Mouse (Mus musculus) right cerebral cortex, postnatal 10 days (tissue): ENCODE data around the gene Rhou.

Experiments used
- DNase-seq, 2 experiments: peaks; one replicate each; pipeline ENCODE4 v3.0.0; 2021; ENCODE audit warnings: low spot score in 2 of 2

Gene Rhou

GRCm38 (mm10) chr8:123649483-123649882 lies 4.2 kb upstream of the Rhou start:
- no peak for DNase-seq

- DNase-seq, result no peak
Observed at GRCm38 (mm10) chr8:123651390-123652098, 2.2 kb upstream of the Rhou start.

GRCm38 (mm10) chr8:123652641-123653040 lies 1.1 kb upstream of the Rhou start:
- DNase-seq, result no peak

DNA sequence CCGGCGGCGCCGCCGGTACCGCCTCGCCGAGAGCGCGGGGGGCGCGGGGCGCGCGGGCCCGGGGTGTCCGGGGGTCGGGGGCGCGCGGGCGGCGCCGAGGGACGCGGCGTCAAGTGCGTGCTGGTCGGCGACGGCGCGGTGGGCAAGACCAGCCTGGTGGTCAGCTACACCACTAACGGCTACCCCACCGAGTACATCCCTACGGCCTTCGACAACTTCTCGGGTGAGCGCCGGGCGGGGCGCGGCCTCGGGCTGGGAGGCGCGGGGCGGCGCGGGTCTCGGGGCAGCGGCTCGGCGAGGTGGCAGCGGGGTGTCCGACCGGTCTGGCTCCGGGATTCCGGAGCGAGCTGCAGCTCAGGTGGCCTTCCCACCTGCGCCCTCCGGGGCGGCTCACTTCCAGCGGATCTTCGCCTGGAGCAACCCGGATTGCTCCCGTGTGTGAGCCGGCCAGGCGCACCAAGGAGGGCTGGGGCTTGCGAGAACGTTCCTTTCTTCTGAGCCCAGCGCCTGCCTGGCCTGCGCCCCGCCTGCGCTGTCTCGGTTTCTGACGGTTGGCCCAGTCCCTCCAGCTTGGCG lies 353 bp downstream of the Rhou start:
- peak; percentile 60 to 71 for DNase-seq

- DNase-seq, result no peak
Observed at GRCm38 (mm10) chr8:123654763-123655162, 1.0 kb downstream of the Rhou start.

DNA sequence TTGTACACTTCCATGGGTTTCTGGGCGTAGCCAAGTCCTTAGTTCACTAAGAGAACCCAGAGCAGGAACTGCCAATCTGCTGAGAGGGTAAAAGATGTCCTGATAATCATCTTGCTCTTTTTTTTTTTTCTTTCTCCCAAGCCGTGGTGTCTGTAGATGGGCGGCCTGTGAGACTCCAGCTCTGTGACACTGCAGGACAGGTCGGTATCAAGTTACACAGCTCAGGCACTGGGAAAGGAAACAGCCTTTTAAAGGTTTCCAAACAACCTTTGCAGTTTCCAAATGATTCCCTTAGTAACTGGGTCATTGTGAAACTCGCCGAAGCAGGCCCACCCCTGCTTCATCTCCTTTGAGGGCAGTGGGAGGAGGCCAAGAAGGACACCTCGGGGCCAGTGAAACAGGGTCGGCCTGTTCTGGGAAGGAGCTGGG lies 1.6 kb downstream of the Rhou start:
- DNase-seq, result no peak

DNA sequence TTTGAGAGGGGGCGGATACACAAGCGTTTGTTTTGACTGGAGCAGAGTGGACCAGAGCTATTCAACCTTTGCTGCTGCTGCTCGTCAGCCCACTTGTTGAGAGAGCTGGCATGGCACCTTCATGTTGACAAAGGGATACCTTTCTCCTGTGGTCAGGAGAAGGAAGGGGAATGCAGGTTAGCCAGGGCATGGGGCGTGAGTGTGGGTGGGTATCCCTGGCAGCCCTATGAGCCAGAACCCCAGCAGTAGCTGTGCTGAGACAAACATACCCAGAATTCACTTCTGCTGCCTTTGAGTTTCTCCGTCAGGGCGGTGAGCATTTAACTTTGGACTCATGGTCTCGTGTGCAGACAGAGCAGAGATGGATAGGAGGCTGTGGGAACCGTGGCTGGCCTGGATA lies 4.1 kb downstream of the Rhou start:
- DNase-seq, result no peak

DNA sequence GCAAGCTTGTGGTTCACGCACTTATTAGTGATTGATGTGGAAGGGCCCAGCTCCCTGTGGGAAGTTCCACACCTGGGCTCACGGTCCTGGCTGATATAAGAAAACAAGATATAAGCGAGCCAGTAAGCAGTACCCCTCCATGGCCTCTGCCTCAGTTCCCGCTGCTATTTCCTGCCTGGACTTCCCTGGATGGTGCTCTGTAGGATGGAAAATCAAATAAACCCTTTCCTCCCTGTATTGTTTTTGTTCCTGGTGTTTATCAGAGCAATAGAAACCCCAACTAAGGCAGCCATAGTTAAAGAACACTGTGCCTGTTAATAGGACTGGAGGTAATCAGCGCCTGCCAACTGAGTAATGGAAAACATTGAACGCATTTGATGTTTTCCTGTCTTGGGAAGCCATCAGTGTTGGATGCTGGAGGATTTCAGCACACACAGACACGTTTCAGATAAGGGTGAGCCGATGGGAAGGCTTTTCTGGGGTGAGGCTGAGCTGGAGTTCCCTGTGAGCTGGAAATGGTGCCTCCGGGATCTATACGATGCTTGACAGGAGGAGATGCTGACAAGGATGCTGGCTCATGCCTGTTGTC lies 5.8 kb downstream of the Rhou start:
- DNase-seq, result no peak

DNA sequence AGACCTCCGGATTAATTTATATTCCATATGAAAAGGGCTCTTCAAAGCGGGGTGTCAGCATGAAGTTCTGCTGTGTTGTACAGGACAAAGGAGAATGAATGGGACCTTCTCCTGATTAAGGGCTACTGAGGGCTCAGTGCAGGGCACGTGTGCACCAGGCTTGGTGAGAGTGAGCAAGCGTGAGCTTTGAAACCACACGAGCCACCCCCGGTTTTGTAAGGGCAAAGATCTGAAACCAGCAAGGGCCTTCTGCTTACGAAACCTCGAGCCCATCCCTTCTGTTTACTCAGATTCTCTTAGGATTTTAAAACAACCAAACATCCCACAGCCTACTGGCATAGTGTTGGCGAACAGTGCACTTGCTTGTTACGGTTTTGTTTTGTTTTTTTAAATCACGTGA lies 7.8 kb downstream of the Rhou start:
- no peak for DNase-seq

DNA sequence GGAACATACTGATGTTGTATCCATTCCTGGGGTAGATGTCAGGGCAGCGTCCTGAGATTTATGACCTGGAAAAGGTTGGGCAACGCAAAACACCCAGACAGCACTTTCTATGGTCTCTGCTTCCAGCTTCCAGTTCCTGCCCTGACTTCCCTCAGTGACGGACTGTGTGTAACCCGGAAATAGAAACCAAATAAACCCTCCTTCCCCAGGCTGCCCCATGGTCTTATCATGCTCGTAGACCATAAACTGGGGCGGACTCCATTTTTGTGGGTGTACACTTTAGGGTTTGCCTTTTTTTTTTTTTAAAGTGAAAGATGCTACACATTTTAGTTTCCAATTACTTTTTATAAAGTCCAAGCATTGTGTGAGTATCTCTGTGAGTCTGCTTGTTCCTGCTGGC lies 11.9 kb downstream of the Rhou start:
- no peak for DNase-seq

GRCm38 (mm10) chr8:123666832-123667231 lies 13.1 kb downstream of the Rhou start:
- no peak for DNase-seq

DNA sequence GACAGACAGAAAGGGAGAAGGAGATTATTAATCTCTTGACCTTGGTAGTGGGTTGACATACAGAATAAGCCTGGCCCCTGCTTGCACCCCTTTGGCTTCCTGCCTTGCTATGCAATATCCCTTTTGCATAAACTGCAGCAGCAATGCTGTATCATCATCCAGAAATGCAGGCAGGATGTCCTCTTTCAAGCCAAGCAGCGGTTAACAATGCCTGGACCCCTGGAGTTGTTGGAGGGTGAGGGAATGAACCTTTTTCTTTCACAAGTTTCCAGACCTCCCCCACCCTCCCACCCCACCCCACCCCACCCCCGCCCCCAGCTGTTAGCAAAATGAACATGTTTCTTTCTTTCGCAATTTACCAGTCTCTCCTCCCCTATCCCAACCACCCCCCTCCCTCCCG lies 15.0 kb downstream of the Rhou start:
- no peak for DNase-seq

- DNase-seq, result no peak
Observed at GRCm38 (mm10) chr8:123670766-123671165, 17.0 kb downstream of the Rhou start.

DNA sequence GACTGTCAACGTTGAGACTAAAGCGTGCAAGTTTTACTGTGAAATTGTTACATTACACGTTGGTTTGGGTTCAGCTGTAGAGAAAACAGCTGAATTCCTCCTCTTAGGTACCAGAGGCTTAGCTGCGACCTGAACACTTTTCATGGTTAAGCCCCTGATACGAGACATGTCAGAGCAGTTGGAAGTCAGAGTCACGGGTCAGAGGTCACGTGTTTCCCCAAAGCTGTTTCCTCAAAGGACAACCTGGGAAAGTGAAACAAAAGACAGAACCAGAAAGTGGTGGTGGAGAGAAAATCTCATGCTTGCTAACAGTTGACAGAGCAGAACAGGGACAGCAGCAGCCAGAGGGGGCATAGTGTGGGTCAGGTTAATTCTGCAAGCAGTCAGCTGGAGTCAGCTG lies 17.7 kb downstream of the Rhou start:
- DNase-seq, result no peak

DNA sequence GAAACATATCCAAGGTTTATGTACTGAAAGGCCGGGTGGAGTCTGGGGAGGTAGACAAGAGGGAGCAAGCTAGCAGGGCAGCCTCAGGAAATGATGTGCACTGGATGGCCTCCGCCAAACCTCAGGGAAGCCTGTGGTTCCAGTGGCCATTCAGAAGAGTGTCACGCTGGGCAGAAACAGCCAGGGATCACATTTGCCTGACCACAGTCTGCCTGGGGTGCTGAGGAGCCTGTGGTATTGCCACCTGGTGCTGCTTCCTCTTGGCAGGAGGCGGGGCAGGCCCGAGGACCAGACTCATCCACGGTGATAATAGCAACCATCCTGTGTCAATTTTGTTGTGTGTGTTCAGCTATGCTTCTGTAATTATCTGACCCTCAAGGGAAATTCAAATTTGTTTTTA lies 18.9 kb downstream of the Rhou start:
- no peak for DNase-seq

GRCm38 (mm10) chr8:123675611-123676010 lies 21.9 kb downstream of the Rhou start:
- DNase-seq, result no peak

DNA sequence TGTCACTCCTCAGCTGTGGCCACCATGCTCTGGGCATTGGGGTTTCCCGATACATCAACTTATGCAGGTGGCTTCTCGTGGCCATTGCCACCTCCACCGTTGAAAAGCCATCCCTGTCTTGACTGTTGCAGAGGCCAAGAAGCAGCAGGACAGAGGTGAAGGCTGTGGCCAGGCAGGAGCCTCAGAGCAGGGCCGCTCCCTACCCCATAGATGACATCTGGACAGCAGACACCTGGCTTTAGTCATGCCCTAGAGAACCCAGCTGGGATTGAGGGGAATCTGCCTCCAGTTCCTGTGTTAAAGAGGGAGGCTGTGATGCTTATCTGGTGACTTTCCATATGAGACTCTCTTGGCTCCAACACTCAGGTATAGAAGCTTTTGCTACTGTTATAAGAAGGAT lies 24.7 kb downstream of the Rhou start:
- no peak for DNase-seq

DNA sequence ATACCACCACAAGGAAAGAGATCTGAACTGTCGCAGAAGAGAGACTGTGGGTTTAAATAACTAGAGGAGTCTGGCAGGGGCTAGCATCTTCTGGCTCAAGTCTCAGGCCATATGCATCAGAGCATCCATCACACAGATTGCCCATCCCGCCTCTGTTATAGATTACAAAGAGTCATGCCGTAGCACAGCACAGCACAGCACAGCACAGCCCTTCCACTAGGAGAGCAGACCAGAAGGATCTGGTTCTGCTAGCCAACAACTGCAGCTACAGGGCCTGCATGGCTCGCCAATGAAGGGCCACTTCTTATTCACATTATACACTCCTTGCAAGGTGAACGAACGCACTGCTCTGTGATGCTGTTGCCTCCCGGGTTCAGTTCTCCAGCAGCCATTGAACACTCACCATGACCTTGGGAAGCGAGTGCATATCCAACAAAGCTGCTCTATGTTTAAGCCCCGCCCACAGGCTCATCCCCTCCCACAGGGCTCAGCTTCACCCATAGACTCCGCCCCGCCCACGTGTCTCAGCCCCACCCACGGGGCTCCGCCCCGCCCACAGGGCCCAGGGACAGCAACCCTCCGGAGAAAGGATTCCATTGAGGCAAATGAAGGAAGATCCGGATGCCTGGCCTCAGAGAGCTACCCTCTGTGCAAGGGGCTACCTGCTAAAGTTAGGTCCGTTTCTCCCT lies 28.5 kb downstream of the Rhou start:
- no peak for DNase-seq

DNA sequence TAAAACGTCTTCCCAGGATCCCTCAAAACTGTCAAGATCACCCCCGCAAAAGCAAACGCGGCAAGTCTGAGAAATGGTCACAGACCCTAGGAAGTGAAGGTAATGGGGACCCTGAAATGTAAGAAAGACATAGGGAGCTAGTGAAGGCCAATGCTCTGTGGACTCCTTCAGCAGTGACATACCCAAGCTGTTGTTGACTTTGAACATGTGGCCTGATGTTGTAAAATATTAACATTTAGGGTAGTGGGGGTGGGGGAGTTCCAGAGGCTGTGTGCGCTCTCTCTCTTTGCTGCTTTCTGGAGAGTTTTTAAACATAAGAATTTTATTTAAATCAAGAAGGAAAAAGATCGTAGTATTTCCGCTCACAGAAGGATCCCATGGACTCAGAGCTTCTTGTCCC lies 29.6 kb downstream of the Rhou start:
- no peak for DNase-seq

- no peak for DNase-seq
Observed at GRCm38 (mm10) chr8:123684806-123685205, 31.1 kb downstream of the Rhou start.

- no peak for DNase-seq
Observed at GRCm38 (mm10) chr8:123685477-123685876, 31.7 kb downstream of the Rhou start.

GRCm38 (mm10) chr8:123687826-123688225 lies 34.1 kb downstream of the Rhou start:
- DNase-seq, result no peak
